Mouse (Mus musculus): ENCODE results near the gene Gm20388. TPM values are rescaled to one million over a fixed set of nuclear protein-coding genes. Genes with fewer than 3 reads are reported as not detected.

Gene Gm20388
- polyA plus RNA-seq, 1 experiment, result 23.9 TPM

DNA sequence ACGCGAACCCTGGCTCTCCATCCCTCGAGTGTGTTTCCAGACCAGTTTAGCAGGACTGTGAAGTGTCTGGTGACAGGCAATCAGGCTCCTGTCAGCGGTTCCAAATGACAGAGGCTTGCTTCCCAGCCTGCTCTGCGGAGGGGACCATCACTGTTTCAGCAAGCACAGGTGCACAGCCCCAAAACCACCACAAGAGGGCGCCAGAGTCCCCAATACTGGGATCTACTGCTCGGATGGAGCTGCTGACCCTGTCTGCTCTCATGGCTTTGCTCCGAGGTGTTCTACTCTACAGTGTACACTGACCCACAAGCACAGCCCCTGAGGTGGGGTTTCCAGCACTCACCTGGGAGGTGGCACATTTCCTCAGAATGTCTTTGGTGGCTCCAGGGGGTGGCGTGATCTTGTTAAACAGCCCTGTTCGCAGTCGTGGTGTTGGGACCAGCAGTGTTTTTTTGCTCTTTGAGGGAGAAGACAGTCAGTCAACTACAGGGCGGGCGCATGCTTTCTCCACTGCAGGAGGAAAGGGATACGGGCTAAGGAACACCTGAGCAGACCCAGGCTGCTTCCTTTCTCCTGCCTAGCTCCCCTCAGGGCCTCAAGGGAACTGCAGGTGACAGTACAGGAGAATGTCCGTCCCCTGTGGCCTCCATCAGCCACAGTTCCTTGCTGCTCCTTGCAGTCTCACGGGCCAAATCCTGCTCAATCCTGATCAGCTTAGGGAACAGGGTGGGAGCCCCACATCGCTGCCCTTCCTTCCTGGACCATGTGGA is 1193.6 kb downstream of the Gm20388 start:
- peak; percentile 80 for TF ChIP-seq CTCF (IDR thresholded peaks at IDR 0.05; ENCODE audit: extremely low read depth, insufficient read depth, low read length)
- no peak for TF ChIP-seq POLR2A (IDR thresholded peaks at IDR 0.05; ENCODE audit: extremely low read depth, insufficient read depth, low read length)
- H3K4me1 ChIP-seq (ENCODE audit: control insufficient read depth, insufficient read depth, low read length), result peaks cover 5% of the 10 kb centered on the region; the same call in 1 of the 2 replicates
- H3K27ac ChIP-seq (ENCODE audit: insufficient read depth, low read length), result no peak overlapping the region
- no peak overlapping the region for H3K4me3 ChIP-seq (ENCODE audit: insufficient read depth, low read length)

DNA sequence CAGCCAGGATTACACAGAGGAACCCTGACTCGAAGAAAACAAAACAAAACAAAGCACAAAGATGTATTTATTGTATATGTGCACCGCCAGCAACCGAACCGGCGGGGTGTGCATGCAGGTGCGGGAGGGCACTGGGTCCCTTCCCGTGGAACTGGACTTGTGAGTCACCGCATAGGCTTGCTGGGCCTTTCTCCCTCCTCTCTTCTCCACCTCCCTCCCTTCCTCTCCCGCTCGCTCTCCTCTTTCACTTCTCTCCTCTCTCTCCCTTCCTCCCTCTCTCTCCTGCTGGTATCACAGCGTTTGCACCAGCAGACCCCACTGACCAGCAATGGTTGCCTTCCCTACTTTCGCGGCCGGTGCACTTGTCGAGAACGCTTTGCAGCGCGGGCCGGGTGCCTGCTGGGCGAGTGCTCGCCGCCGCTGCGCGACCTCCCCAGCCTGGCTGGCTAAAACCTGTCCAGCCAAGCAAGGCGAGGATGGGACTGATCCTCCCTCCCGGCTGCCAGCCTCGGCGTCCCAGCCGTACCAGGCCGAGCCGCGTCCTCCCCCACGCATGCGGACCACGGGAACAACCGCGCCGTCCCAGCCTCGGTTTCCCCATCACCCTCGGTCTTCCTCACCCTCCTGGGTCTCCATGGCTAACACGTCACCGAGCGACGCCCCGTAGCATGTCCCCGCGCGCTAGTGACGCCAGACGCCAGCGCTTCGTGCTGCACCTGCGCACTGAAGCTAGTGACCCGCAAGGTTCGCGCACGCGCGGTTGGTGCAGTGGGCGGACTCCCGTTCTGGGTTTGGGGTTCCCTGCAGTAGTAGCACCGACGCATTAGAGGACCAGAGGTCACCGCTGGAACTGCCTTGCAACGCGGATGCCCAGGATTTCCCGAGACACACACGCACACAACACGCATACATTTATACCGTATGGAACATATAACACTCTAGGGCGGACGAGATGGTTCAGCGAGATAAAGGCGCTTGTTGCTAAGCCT is 1197.3 kb downstream of the Gm20388 start, which contains the start of gene Mthfsd:
Gene Mthfsd, minus strand, starts transcription at position 725 of the 989 bp plus-strand sequence.
- Histone ChIP-seq H3K27ac (ENCODE audit: insufficient read depth, low read length) (peak within 1 kb of the TSS; percentile 53; the same call in 1 of the 2 replicates), H3K4me1 (ENCODE audit: control insufficient read depth, insufficient read depth, low read length) (peaks cover 5% of the 10 kb centered on the region; the same call in 1 of the 2 replicates), H3K4me3 (ENCODE audit: insufficient read depth, low read length) (peak within 1 kb of the TSS; percentile 84)
- TF ChIP-seq CTCF (IDR thresholded peaks at IDR 0.05; ENCODE audit: extremely low read depth, insufficient read depth, low read length) (no peak), POLR2A (IDR thresholded peaks at IDR 0.05; ENCODE audit: extremely low read depth, insufficient read depth, low read length) (peak; percentile 97)

DNA sequence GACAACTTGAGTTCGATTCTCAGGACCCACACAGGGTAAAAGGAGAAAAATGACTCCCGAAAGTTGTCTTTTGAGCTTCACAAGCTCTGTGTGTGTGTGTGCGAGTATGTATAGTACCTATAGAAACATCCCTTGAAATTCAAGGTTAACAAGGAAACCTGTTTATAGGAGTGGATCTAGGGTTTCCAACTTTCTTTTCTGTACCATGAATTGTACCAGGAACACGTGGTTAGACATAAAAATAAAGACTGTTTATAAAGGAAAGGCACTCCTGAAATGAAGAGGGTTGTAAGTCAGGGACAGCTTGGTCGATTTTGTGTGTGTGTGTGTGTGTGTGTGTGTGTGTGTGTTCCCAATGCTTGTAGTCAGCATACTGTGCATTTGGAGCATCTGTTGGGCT is 1198.0 kb downstream of the Gm20388 start:
- H3K27ac ChIP-seq (ENCODE audit: insufficient read depth, low read length), result no peak overlapping the region

DNA sequence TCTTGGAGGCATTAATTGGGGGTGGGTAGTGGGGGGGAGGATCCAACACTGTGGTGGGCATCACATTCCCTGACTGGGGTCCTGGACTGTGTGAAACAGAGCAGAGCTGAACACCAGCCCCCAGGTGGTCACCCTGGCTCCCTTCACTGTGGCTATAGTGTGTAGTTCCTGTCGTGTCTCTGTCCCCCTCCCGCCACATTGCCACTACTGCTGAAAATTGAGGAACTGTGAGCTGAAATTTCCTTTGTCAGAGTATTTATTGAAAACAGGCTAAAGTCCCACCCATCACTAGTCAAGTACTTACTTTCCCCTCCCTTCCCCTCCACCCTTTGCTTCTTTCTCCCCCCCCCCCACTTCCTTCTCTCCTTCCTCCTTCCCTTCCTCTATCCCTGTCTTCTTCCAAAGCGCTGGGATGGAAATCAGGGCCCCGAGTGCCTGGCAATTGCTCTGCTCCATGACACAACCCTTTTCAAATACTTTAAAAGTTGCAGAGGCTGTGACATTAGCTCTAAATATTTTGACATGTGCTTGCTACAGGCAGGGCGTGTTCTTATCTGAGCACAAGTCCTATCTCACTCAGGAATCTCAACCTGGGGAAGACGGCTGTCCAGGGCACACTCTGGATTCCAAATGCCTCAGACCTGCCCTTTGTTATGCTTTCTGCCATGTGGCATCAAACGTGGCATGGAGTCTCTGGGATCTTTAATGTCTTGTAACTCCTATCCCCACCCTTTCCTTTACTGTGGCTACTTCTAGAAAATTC is 1200.7 kb downstream of the Gm20388 start:
- H3K27ac ChIP-seq (ENCODE audit: insufficient read depth, low read length), result no peak overlapping the region
- H3K4me1 ChIP-seq (ENCODE audit: control insufficient read depth, insufficient read depth, low read length), result peaks cover 5% of the 10 kb centered on the region; the same call in 1 of the 2 replicates
- H3K4me3 ChIP-seq (ENCODE audit: insufficient read depth, low read length), result no peak overlapping the region
- no peak for TF ChIP-seq POLR2A (IDR thresholded peaks at IDR 0.05; ENCODE audit: extremely low read depth, insufficient read depth, low read length)
- TF ChIP-seq CTCF (IDR thresholded peaks at IDR 0.05; ENCODE audit: extremely low read depth, insufficient read depth, low read length), result no peak

More for the DNA sequence above, 1198.0 kb downstream of the Gm20388 start:
- H3K4me3 ChIP-seq (ENCODE audit: insufficient read depth, low read length), result peak overlapping the region; percentile 84
- peaks cover 5% of the 10 kb centered on the region; the same call in 1 of the 2 replicates for H3K4me1 ChIP-seq (ENCODE audit: control insufficient read depth, insufficient read depth, low read length)
- TF ChIP-seq CTCF (IDR thresholded peaks at IDR 0.05; ENCODE audit: extremely low read depth, insufficient read depth, low read length) (no peak), POLR2A (IDR thresholded peaks at IDR 0.05; ENCODE audit: extremely low read depth, insufficient read depth, low read length) (no peak)

DNA sequence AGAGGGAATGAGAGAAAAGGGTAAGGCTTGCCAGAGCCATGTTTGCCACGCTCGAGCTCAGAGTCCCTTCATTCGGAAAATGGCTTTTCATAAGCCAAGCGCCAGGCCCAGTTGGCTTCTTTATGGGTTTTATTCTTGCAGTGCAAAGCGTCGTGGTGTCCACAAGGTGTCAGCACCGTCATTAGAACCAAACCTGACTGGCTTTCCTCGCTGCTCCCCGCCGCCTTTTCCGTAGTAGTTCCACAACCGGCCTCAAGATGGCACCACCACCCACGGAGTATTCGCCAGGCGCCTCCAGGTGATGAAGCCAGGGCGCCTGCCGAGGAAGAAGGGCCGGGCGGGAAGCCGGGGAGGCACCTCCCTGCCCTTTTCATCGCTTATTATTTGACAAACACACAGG is 1202.6 kb downstream of the Gm20388 start:
- H3K4me1 ChIP-seq (ENCODE audit: control insufficient read depth, insufficient read depth, low read length), result no peaks in the 10 kb centered on the region
- no peak overlapping the region for H3K4me3 ChIP-seq (ENCODE audit: insufficient read depth, low read length)
- TF ChIP-seq POLR2A (IDR thresholded peaks at IDR 0.05; ENCODE audit: extremely low read depth, insufficient read depth, low read length) (no peak), CTCF (IDR thresholded peaks at IDR 0.05; ENCODE audit: extremely low read depth, insufficient read depth, low read length) (peak; percentile 99)
- no peak overlapping the region for H3K27ac ChIP-seq (ENCODE audit: insufficient read depth, low read length)

DNA sequence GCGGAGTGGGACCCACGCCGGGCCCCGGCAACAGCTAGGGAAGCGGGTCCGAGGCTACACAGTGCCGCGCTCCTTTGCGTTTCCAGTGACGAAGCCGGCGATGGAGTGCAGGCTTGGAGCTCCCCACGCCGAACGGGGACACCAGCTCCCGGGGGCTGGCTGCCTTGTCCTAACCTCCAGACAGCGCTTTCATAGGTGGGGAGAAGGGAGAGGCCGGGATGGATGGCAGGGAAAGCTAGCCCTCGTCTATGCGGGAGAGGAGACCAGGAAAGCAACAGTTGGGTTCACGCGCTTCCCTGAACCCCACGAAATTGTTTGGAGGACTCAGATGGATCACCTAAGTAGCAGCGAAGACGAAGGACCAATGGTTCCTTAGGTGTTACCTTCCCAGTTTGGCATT is 1204.5 kb downstream of the Gm20388 start:
- no peak overlapping the region for H3K27ac ChIP-seq (ENCODE audit: insufficient read depth, low read length)

DNA sequence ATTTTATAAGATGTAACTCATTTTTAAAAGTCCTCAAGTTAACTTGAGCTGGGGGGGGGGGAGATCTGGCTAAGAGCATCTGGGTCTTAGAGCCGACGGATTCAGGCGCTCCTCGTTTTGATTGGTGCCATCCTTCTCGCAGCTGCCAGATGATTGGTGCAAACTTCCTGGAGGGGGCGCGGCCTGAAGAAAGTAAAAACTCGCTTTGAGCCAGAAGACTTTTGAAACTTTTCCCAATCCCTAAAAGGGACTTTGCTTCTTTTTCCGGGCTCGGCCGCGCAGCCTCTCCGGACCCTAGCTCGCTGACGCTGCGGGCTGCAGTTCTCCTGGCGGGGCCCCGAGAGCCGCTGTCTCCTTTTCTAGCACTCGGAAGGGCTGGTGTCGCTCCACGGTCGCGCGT is 1205.3 kb downstream of the Gm20388 start, which contains the start of gene Foxc2:
Gene Foxc2, plus strand, starts transcription at position 224 of the 400 bp plus-strand sequence.
- H3K4me3 ChIP-seq (ENCODE audit: insufficient read depth, low read length), result no peak within 1 kb of the TSS; the same call in 1 of the 2 replicates

More for the DNA sequence above, 1204.5 kb downstream of the Gm20388 start:
- Histone ChIP-seq H3K4me1 (ENCODE audit: control insufficient read depth, insufficient read depth, low read length) (no peaks in the 10 kb centered on the region), H3K4me3 (ENCODE audit: insufficient read depth, low read length) (no peak overlapping the region)
- no peak for TF ChIP-seq POLR2A (IDR thresholded peaks at IDR 0.05; ENCODE audit: extremely low read depth, insufficient read depth, low read length)
- TF ChIP-seq CTCF (IDR thresholded peaks at IDR 0.05; ENCODE audit: extremely low read depth, insufficient read depth, low read length), result no peak

DNA sequence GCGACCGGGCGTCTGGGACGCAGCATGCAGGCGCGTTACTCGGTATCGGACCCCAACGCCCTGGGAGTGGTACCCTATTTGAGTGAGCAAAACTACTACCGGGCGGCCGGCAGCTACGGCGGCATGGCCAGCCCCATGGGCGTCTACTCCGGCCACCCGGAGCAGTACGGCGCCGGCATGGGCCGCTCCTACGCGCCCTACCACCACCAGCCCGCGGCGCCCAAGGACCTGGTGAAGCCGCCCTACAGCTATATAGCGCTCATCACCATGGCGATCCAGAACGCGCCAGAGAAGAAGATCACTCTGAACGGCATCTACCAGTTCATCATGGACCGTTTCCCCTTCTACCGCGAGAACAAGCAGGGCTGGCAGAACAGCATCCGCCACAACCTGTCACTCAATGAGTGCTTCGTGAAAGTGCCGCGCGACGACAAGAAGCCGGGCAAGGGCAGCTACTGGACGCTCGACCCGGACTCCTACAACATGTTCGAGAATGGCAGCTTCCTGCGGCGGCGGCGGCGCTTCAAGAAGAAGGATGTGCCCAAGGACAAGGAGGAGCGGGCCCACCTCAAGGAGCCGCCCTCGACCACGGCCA is 1206.0 kb downstream of the Gm20388 start:
- no peaks in the 10 kb centered on the region for H3K4me1 ChIP-seq (ENCODE audit: control insufficient read depth, insufficient read depth, low read length)
- TF ChIP-seq POLR2A (IDR thresholded peaks at IDR 0.05; ENCODE audit: extremely low read depth, insufficient read depth, low read length) (no peak), CTCF (IDR thresholded peaks at IDR 0.05; ENCODE audit: extremely low read depth, insufficient read depth, low read length) (no peak)
- H3K4me3 ChIP-seq (ENCODE audit: insufficient read depth, low read length), result no peak overlapping the region
- no peak overlapping the region for H3K27ac ChIP-seq (ENCODE audit: insufficient read depth, low read length)

More for the DNA sequence above, 1205.3 kb downstream of the Gm20388 start, which contains the start of gene Foxc2:
- Histone ChIP-seq H3K4me1 (ENCODE audit: control insufficient read depth, insufficient read depth, low read length) (no peaks in the 10 kb centered on the region), H3K27ac (ENCODE audit: insufficient read depth, low read length) (no peak within 1 kb of the TSS)
- no peak for TF ChIP-seq POLR2A (IDR thresholded peaks at IDR 0.05; ENCODE audit: extremely low read depth, insufficient read depth, low read length)
- no peak for TF ChIP-seq CTCF (IDR thresholded peaks at IDR 0.05; ENCODE audit: extremely low read depth, insufficient read depth, low read length)

All from cortical plate, adult 2 months (tissue).